Mouse (Mus musculus) ovary, postnatal 36 days (tissue): Measurements from ENCODE around the gene Fut7.

ENCODE experiments used
- DNase-seq: peaks from one replicate; pipeline ENCODE4 v3.0.0; 2022; ENCODE audit warnings: low spot score, mixed read lengths

Gene Fut7

GRCm38 (mm10) chr2:25425481-25425880, 2.4 kb downstream of the Fut7 start:
- no peak for DNase-seq

GRCm38 (mm10) chr2:25426721-25427191, 3.7 kb downstream of the Fut7 start:
- DNase-seq, result peak; percentile 57

- no peak for DNase-seq
Observed at GRCm38 (mm10) chr2:25427256-25427655, 4.2 kb downstream of the Fut7 start.

- peak; percentile 95 for DNase-seq
Observed at GRCm38 (mm10) chr2:25428442-25429236, 5.6 kb downstream of the Fut7 start, which contains the start of gene Abca2. Abca2 (plus strand) TSS chr2:25428703.

DNA sequence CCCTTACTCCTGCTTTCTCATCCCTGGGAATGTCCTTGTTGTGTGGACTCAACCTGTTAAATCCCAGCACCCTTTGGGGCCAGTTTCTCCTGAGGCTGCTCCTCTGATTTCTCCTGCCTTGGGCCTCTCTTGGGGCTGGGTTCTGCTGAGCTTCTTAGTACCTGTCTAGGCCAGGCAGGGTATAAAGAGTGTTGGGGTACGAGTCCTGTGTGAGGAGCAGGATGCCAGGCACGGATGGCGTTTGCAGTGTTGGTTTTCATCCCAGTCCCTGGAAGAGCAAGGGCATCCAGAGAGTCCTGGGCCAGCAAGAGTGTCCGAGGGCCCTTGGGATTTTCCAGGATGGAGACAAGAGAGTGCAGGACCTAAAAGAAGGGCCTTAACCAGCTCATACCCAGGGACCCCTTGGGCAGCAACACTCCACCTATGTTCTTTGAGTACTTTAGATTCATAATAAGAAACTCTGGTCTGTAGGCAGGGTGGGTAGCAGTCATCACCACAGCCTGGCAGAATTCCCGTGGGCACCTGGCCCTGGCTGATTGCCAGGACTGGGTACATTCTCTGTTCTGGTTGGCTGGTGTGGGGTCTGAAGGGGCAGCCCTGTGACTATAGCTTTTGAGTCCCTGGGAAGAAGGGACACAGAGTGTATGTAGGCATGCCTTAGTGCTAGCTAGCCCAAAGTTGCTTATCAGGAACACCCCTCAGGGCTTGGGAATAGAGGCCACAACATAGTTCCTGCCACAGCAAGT, 6.5 kb downstream of the Fut7 start:
- DNase-seq, result no peak

DNA sequence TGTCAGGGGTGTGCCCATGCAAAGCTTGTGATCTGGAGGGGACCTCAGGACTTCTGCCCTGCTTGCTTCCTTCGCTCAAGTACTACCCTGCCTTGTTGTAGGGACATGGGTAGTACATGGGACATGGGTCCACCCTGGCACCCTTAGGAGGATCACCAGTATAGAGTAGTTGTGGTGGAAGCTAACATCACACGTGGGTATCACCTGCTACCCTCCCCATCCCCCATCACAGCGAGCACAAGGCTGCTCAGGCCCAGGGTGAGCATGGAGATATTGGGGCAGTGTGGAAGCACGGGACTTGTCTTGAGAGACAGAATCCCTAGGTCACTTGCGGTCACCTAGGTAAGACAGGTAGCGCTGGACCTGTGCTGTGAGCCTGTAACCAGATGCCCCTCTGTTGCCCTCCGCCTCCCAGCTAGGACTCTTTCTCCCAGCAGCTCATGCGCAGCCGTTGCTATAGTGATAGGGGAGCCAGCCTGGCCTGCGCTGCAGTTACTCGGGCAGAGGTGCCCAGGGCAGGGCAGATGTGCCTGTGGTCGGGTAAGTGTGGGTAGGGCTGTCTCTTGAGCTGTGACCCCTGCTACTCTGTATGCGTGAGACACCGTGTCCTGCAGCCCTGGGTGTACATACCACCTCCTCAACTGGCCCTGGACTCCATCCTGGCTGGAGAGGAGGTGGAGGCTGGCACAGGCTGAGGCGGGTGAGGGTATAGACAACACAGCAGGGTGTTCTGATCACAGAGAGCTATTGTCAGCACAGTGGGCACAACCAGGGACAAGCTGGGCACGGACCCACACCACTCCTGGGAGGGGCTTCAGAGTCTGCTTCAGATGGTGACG, 7.5 kb downstream of the Fut7 start:
- no peak for DNase-seq

- DNase-seq, result no peak
Observed at GRCm38 (mm10) chr2:25431308-25431855, 8.3 kb downstream of the Fut7 start.

DNA sequence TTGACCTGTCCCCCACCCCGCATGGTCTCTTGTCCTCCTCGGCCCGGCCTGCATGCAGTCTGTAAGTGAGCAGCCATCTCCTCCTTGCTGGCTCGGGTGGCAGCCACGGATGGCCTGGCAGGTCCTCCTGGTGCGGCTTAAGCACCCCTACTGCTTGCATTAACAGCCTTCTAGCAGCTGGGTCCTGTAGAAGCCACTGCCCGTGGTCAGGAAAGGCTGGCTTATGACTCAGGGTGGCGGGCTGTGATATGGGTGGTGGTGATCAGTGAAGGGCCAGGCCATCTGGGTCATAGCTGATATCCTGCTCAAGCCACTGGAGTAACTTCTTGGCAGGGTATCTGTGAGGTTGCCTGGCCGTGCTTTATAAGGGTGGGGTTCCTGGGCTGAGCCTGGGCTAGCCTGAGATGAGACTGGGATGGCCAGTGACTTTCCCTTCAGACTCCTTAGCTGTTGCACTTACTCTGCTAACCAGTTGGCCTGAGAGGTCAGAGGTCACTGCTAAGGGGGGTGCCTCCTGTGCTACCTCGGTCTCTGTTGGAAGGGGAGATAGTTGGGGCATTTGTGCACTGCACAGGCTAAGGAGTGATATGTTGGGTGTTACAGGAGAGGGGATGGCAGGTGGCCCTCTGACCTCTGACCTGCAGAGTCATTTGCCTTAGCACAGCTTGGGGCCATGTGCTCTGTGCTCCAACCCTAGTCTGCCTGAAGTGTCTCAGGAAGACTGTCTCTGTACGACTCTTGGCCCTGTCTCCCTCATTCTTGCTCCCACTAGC, 9.4 kb downstream of the Fut7 start:
- DNase-seq, result no peak

DNA sequence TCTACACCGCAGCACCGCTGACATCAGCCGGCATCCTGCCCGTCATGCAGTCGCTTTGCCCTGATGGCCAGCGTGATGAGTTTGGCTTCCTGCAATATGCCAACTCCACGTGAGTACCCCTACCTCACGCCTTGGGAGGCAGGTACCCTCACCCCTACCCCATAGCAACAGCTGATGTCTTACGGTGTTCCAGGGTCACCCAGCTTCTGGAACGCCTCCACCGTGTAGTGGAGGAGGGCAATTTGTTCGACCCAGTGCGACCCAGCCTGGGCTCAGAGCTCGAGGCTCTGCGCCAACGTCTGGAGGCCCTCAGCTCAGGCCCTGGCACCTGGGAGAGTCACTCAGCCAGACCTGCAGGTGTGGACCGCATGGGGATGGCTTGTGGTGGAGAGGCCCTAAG, 10.0 kb downstream of the Fut7 start:
- no peak for DNase-seq

DNA sequence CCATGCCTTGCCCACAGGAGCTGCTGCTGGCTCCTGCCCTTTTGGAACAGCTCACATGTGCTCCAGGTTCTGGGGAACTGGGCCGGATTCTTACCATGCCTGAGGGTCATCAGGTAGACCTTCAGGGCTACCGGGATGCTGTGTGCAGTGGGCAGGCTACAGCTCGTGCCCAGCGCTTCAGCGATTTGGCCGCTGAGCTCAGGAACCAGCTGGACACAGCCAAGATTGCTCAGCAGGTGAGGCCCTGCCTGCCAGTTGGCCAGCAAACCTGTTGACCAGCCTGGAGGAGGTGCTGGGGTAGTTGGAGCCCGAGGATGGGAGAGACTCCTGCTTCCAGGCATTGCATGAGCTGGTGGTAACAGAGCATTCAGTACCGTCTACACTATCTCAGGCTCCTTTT, 11.2 kb downstream of the Fut7 start:
- DNase-seq, result no peak

GRCm38 (mm10) chr2:25436286-25436820, 13.3 kb downstream of the Fut7 start:
- DNase-seq, result no peak

GRCm38 (mm10) chr2:25441067-25441466, 18.0 kb downstream of the Fut7 start:
- no peak for DNase-seq

- DNase-seq, result no peak
Observed at GRCm38 (mm10) chr2:25442682-25443081, 19.6 kb downstream of the Fut7 start.

- DNase-seq, result no peak
Observed at GRCm38 (mm10) chr2:25450853-25451647, 28.0 kb downstream of the Fut7 start.

DNA sequence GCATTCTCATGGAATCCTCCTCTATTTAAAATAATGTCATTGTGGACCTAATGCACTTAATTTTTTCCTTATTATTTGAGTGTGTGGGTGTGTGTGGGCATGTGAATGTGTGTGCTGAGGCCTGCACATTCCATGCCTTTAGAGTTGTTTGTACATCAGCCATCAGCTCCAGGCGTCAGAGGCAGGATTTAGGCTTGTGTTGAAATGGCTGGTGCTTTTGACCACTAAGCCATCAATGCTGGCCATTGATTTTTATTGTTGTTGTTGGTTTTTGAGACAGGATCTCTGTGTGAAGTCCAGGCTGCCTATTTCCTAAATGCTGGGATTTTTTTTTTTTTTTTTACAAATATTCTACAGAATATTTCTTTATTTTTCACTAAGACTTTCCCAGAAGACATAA, 29.9 kb downstream of the Fut7 start:
- no peak for DNase-seq

- DNase-seq, result no peak
Observed at GRCm38 (mm10) chr2:25456205-25456953, 33.3 kb downstream of the Fut7 start, which contains the start of gene Clic3. Clic3 (plus strand) TSS chr2:25456838.

- no peak for DNase-seq
Observed at GRCm38 (mm10) chr2:25457022-25457896, 34.2 kb downstream of the Fut7 start.

DNA sequence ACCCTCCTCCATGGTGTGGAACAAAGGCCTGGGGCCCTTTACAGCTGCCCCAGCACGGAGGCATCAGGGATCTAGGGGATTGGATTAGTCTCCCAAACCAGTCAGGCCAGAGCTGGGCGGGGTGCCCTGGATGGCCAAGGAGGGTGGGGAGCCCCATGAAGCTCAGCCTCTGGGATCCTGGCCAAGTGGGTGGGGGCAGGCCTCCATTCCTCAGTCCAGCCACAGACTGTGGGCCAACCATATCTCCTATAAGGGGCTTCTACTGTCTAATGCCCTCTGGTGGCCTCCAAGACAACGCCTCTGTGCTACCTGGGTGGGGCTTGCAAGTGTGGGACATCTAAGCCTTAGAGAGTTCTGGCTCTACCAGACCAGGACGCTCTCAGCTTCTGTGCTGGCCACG, 35.8 kb downstream of the Fut7 start:
- DNase-seq, result peak; percentile 39
